Mouse (Mus musculus): ENCODE data around the gene Col11a2.

DNA sequence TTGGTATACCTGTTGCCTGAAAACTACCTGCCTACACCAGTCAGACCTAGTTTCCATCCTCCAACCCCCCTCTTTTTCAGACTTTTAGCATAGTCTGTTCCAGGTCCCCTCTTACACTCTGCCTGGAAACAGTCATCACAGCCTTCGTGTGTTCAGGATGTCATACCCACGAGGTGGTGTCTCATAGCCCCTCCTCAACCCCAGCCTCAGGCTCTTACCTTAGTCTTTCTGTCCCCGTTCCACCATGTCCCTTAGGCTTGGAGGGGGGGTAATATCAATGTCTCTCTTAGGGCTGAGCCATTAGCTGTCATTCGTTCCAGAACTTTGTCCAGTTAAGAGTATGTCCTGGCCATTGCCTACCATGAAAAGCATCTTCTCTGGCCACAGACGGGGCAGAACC is 61.9 kb downstream of the Col11a2 start:
- TF ChIP-seq CTCF (IDR thresholded peaks at IDR 0.05; ENCODE audit: insufficient read depth, low read length) (no peak), POLR2A (IDR thresholded peaks at IDR 0.05; ENCODE audit: borderline replicate concordance, extremely low read depth, low read depth, low read length) (no peak)

Measured in lung, adult 2 months (tissue).